Mouse (Mus musculus) liver, postnatal 0 days (tissue): ENCODE data around the gene Lalba.
"Not testable (repeated sequence)": the region's sequence is repeated elsewhere in the genome, so short reads cannot be mapped to it uniquely, and the experiment has no call there.

Experiments
- CTCF ChIP-seq: sonication (generic); IDR thresholded peaks from 2 replicates; pipeline ENCODE4 v1.5.1; 2016; ENCODE audit warnings: antibody characterized with exemption, low read depth
- EP300 ChIP-seq: IDR thresholded peaks from 2 replicates; pipeline ENCODE4 v1.6.1; 2016; ENCODE audit warnings: antibody characterized with exemption, low read depth, mild to moderate bottlenecking

GRCm38 (mm10) chr15:98513676-98514075 is 31.2 kb upstream of the Lalba start:
- TF ChIP-seq CTCF, EP300: not testable (repeated sequence)
